ENCODE assay signal across 12 mouse cellular contexts in the genomic region with DNA sequence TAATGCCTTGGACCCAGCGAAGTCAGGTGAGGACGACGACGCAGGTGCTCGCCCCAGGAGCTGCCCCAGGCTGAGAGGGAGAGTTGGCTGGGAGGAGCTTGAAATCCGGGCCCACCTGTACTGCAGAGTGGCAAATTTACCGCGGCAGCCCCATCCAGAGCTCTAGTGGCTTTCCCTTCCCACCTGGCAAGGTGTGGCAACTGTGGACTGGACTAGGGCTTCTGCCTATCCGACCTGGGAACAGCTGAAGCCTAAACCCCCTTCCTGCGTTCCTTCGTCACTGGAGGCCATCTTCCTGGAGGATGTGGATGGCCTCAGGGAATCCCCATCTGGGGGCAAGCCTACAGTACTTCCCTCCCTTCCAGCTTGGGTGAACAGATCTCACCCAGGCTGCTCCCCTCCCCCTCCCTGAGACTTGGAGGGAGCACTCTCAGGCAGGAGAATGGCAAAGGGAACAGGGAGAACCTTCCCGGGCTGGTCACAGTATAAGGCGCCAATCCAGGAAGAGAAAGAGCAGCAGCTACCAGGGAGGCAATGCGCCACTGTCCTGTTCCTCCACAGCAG. TPM values are rescaled to one million over a fixed set of nuclear protein-coding genes. Genes with fewer than 3 reads are reported as not detected.
DNase-seq lines count a peak whose midpoint lies in the region; ATAC-seq and TF ChIP-seq lines count a peak whose summit lies in the region.
"Had no signal": no experiment of that assay in that cellular context is flagged by ENCODE, and none has a peak within 500 bp of the region (broad histone marks: within the 10 kb centered on the region; RNA-seq: fewer than 3 reads in every experiment).

No protein-coding gene starts in this region.

- H3K9me3 ChIP-seq in erythroblast, embryonic 14.5 days (ENCODE audit: control insufficient read depth, low read length), result peaks cover 9% of the 10 kb centered on the region
- H3K9me3 ChIP-seq in kidney, postnatal 0 days (replicated peaks; ENCODE audit: low read length), result no peaks in the 10 kb centered on the region
- H3K9me3 ChIP-seq in limb, embryonic 15.5 days, result no peaks in the 10 kb centered on the region
- H3K9me3 ChIP-seq: embryonic facial prominence, embryonic 12.5 days had no signal

- H3K4me1 ChIP-seq in erythroblast, embryonic 14.5 days (ENCODE audit: control insufficient read depth), result peaks cover 80% of the 10 kb centered on the region
- peaks cover 53% of the 10 kb centered on the region for H3K4me1 ChIP-seq in kidney, postnatal 0 days (replicated peaks; ENCODE audit: insufficient read depth, low read length)
- H3K4me1 ChIP-seq in limb, embryonic 15.5 days, result peaks cover 86% of the 10 kb centered on the region

- TF ChIP-seq CTCF in kidney, postnatal 0 days (IDR thresholded peaks at IDR 0.05; ENCODE audit: low read depth), result no peak

- 69% methylated on average over 13 of the region's 14 CpGs for WGBS in kidney, postnatal 0 days
- 50% methylated on average over 14 of the region's 14 CpGs for WGBS in limb, embryonic 15.5 days

- DNase-seq in kidney, postnatal 0 days (ENCODE audit: low spot score), result no peak
- DNase-seq in kidney, adult 11 months, result no peak
- DNase-seq in ES-CJ7 (ENCODE audit: low read depth, low spot score), result peak; percentile 52
- DNase-seq in Muller cell, postnatal 12 days (ENCODE audit: inconsistent ontology term), result no peak
- no peak for DNase-seq in spleen, postnatal 14 days (ENCODE audit: low spot score in 2 of 2)
- DNase-seq: adrenal gland, adult 8-10 months; lung, adult 18-20 months; thymus, postnatal 14 days had no signal

- no peak overlapping the region for H3K4me2 ChIP-seq in kidney, postnatal 0 days (ENCODE audit: low read length)
- H3K4me2 ChIP-seq in limb, embryonic 15.5 days, result 0 out of 2 replicates have a peak overlapping the region, but pooled peaks have one; percentile 14
- H3K4me2 ChIP-seq: embryonic facial prominence, embryonic 12.5 days had no signal

- H3K4me3 ChIP-seq in erythroblast, embryonic 14.5 days (replicated peaks), result peak overlapping the region; percentile 6
- H3K4me3 ChIP-seq in kidney, postnatal 0 days (replicated peaks; ENCODE audit: low read depth, low read length), result no peak overlapping the region
- no peak overlapping the region for H3K4me3 ChIP-seq in limb, embryonic 15.5 days
- H3K4me3 ChIP-seq: embryonic facial prominence, embryonic 12.5 days had no signal

- peaks cover 81% of the 10 kb centered on the region for H3K36me3 ChIP-seq in erythroblast, embryonic 14.5 days (ENCODE audit: control insufficient read depth)
- H3K36me3 ChIP-seq in kidney, postnatal 0 days (ENCODE audit: insufficient read depth, low read length), result no peaks in the 10 kb centered on the region
- no peaks in the 10 kb centered on the region for H3K36me3 ChIP-seq in limb, embryonic 15.5 days

- no peak for ATAC-seq in erythroblast, adult 5-6 weeks (replicated peaks; ENCODE audit: low FRiP score, poor library complexity, severe bottlenecking)
- no peak for ATAC-seq in kidney, postnatal 0 days (replicated peaks; ENCODE audit: low FRiP score, low read depth)
- no peak for ATAC-seq in limb, embryonic 15.5 days (ENCODE audit: insufficient number of reproducible peaks, low FRiP score, low TSS enrichment, low read depth)

- H3K9ac ChIP-seq in kidney, postnatal 0 days (ENCODE audit: low read depth, low read length), result no peak overlapping the region
- H3K9ac ChIP-seq in limb, embryonic 15.5 days, result no peak overlapping the region
- H3K9ac ChIP-seq: embryonic facial prominence, embryonic 12.5 days had no signal

- H3K27me3 ChIP-seq in erythroblast, embryonic 14.5 days (ENCODE audit: control insufficient read depth), result no peaks in the 10 kb centered on the region
- H3K27me3 ChIP-seq in kidney, postnatal 0 days (ENCODE audit: insufficient read depth, low read length), result no peaks in the 10 kb centered on the region
- no peaks in the 10 kb centered on the region for H3K27me3 ChIP-seq in limb, embryonic 15.5 days
- H3K27me3 ChIP-seq: embryonic facial prominence, embryonic 12.5 days had no signal

- peak overlapping the region; percentile 5; the same call in 1 of the 2 replicates for H3K27ac ChIP-seq in kidney, postnatal 0 days
- peak overlapping the region; percentile 75; the same call in 1 of the 2 replicates for H3K27ac ChIP-seq in limb, embryonic 15.5 days

RNA-seq across cellular contexts. Expression of a gene that starts 29.7 kb away (rescaled TPM):
- 2.1 and 2.8 TPM in 2 replicates for polyA plus RNA-seq in erythroblast, embryonic 14.5 days (2012)
- total RNA-seq in erythroblast, adult 5-6 weeks (2015; ENCODE audit: low replicate concordance), result 5.4 and 12.7 TPM in 2 replicates
- 8.0 and 11.4 TPM in 2 replicates for total RNA-seq in erythroblast, adult 5-6 weeks (2017; ENCODE audit: low replicate concordance)
- polyA plus RNA-seq in kidney, postnatal 0 days (2015; fragmentation: Nextera tagmentation; extraction: Ambion mirVana), result 4.8 and 5.8 TPM in 2 replicates
- polyA plus RNA-seq in limb, embryonic 15.5 days (2015; fragmentation: Nextera tagmentation; extraction: Ambion mirVana), result 13.2 and 13.8 TPM in 2 replicates

RNA-seq across cellular contexts. Expression of a gene that starts 40.7 kb away (rescaled TPM):
- polyA plus RNA-seq in erythroblast, embryonic 14.5 days (2012), result 0.02 and 0.03 TPM in 2 replicates
- total RNA-seq in erythroblast, adult 5-6 weeks (2015; ENCODE audit: low replicate concordance), result 1.5 and 4.4 TPM in 2 replicates
- 1.0 and 4.5 TPM in 2 replicates for total RNA-seq in erythroblast, adult 5-6 weeks (2017; ENCODE audit: low replicate concordance)
- 0.33 and 0.50 TPM in 2 replicates for polyA plus RNA-seq in kidney, postnatal 0 days (2015; fragmentation: Nextera tagmentation; extraction: Ambion mirVana)
- polyA plus RNA-seq in limb, embryonic 15.5 days (2015; fragmentation: Nextera tagmentation; extraction: Ambion mirVana), result 0.78 and 0.93 TPM in 2 replicates
